Mouse (Mus musculus) liver, embryonic 12.5 days (tissue): ENCODE results near the gene Pglyrp4. TPM values are rescaled to one million over a fixed set of nuclear protein-coding genes. Genes with fewer than 3 reads are reported as not detected.

Experiments used
- polyA plus RNA-seq: library from polyadenylated mRNA; unstranded; fragments of >200 nt; fragmentation: Nextera tagmentation; extraction: Ambion mirVana; gene quantifications from 2 replicates; pipeline ENCODE4 v1.2.1, GENCODE M21; 2016

The Pglyrp4 gene
- polyA plus RNA-seq, 1 experiment from 2014 or later = not detected

Other genes with a start within 250 kb of the Pglyrp4 start
- gene Snapin, start 235.9 kb upstream of the Pglyrp4 start, polyA plus RNA-seq = 24.2 and 27.0 TPM in 2 replicates
- gene Chtop, start 217.4 kb upstream of the Pglyrp4 start, polyA plus RNA-seq = 85.7 and 88.1 TPM in 2 replicates
- 13.2 and 15.0 TPM in 2 replicates for gene S100a1, start 212.5 kb upstream of the Pglyrp4 start, polyA plus RNA-seq
- gene S100a13, start 212.5 kb upstream of the Pglyrp4 start, polyA plus RNA-seq = 18.4 and 20.4 TPM in 2 replicates
- not detected in 2 replicates for gene S100a14, start 200.1 kb upstream of the Pglyrp4 start, polyA plus RNA-seq
- gene S100a16, start 189.7 kb upstream of the Pglyrp4 start, polyA plus RNA-seq = 32.8 TPM in 2 replicates
- gene S100a3, start 166.3 kb upstream of the Pglyrp4 start, polyA plus RNA-seq = 0.04 TPM in 1 of 2 replicates, not detected in the other
- not detected in 2 replicates for gene S100a2, start 136.7 kb upstream of the Pglyrp4 start, polyA plus RNA-seq
- not detected in 2 replicates for gene Gm42674, start 125.0 kb upstream of the Pglyrp4 start, polyA plus RNA-seq
- 0.55 and 0.69 TPM in 2 replicates for gene S100a4, start 123.1 kb upstream of the Pglyrp4 start, polyA plus RNA-seq
- gene S100a5, start 118.4 kb upstream of the Pglyrp4 start, polyA plus RNA-seq = not detected in 2 replicates
- gene S100a6, start 114.0 kb upstream of the Pglyrp4 start, polyA plus RNA-seq = 5.7 and 6.8 TPM in 2 replicates
- gene S100a7a, start 72.9 kb upstream of the Pglyrp4 start, polyA plus RNA-seq = not detected in 2 replicates
- gene S100a8, start 57.9 kb upstream of the Pglyrp4 start, polyA plus RNA-seq = 209 and 244 TPM in 2 replicates
- gene S100a9, start 31.2 kb upstream of the Pglyrp4 start, polyA plus RNA-seq = 129 and 173 TPM in 2 replicates
- not detected in 2 replicates for gene Gm5849, start 51.0 kb downstream of the Pglyrp4 start, polyA plus RNA-seq